ENCODE assay signal across 8 mouse cellular contexts in the genomic region with DNA sequence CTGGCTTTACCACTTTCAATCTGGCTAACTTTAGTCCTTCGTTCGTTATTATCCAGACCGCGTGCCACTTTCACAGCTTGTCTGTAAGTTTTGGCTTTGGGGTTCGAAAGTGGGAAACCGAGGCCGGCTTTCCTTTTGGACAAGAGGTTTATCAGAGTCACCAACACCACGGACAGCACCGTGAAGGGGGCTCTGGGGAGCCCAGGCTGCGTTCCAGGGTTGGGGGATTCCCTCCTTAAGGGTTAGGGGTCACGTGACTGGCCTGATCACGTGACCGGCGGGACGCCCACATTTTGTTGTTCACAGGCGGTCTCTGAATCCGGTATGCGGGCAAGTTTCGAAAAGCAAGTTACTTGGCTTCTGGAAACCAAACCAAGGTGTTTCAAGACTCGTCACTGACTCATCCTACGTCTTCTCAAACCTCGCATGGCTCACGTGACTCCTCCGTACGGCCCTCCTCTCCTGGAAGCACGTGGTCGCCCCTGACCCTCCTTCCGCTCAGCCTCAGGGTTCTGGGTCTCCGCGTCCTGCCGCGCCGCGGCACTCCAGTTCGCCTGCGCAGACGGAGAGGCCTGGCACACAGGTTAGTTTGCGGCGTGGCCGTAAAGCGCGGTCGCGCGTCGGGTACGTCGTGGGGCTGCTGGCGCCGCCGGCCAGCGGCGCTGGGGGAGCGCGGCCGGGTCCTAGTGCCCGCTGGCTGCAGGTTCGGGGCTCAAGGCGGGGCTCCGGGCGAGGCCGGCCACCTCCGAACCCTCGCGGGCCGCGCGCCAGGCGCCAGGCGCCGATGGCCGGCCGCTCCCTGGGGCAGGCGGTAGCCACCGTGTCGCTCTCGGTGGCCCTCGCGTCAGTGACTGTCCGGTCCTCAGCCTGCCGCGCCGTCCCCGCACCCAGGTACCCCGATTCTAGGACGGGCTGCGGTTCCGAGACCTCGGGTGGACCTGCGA. TPM values are rescaled to one million over a fixed set of nuclear protein-coding genes. Genes with fewer than 3 reads are reported as not detected.
DNase-seq lines count a peak whose midpoint lies in the region; ATAC-seq and TF ChIP-seq lines count a peak whose summit lies in the region.

Gene Nudt9 (plus strand): TSS at position 51 of the 944 bp plus-strand sequence.

- 4% methylated on average over 90 of the region's 90 CpGs for WGBS in cerebellum, adult 2 months
- 6% methylated on average over 88 of the region's 90 CpGs for WGBS in forebrain, postnatal 0 days
- WGBS in lung, embryonic 15.5 days = 5% methylated on average over 90 of the region's 90 CpGs

- TF ChIP-seq POLR2A in MEL (IDR thresholded peaks at IDR 0.05; ENCODE audit: control insufficient read depth in 1 of 2, insufficient read depth in 1 of 2, low read depth in 1 of 2, low read length in 2 of 2, poor library complexity in 1 of 2) = peak; percentile 58 to 81
- peak; percentile 65 for TF ChIP-seq POLR2A in cerebellum, adult 2 months (IDR thresholded peaks at IDR 0.05; ENCODE audit: borderline replicate concordance, insufficient read depth, low read length)

- H3K27ac ChIP-seq in MEL (ENCODE audit: control insufficient read depth, low read depth, low read length) = peak within 1 kb of the TSS; percentile 97
- H3K27ac ChIP-seq in cerebellum, adult 2 months (ENCODE audit: insufficient read depth, low read length) = peak within 1 kb of the TSS; percentile 80
- peak within 1 kb of the TSS; percentile 81 for H3K27ac ChIP-seq in forebrain, postnatal 0 days (ENCODE audit: low read depth, low read length)
- peak within 1 kb of the TSS; percentile 88 for H3K27ac ChIP-seq in lung, embryonic 15.5 days

- DNase-seq in MEL (ENCODE audit: low read depth, low spot score) = peak; percentile 98
- DNase-seq in cerebellum, adult 2 months = peak; percentile 97 to 98
- DNase-seq in forebrain, postnatal 0 days = peak; percentile 98
- peak; percentile 97 for DNase-seq in heart, postnatal 4 days
- DNase-seq in layer of hippocampus, adult 8-10 months (ENCODE audit: low spot score in 2 of 2) = peak; percentile 97 to 98
- peak; percentile 97 for DNase-seq in ovary, adult 18-20 months (ENCODE audit: low spot score)
- peak; percentile 98 for DNase-seq in thymus, postnatal 0 days (ENCODE audit: low spot score)

- peaks cover 0 to 33% of the 10 kb centered on the region in 2 experiments; a peak in 2 of 4 replicates for H3K36me3 ChIP-seq in MEL (ENCODE audit: control insufficient read depth in 1 of 2, insufficient read depth in 2 of 2, low read length in 2 of 2)
- 0 out of 2 replicates have a peak, but pooled peaks cover 4% of the 10 kb centered on the region for H3K36me3 ChIP-seq in forebrain, postnatal 0 days (ENCODE audit: insufficient read depth)
- peaks cover 11% of the 10 kb centered on the region for H3K36me3 ChIP-seq in lung, embryonic 15.5 days

- H3K79me2 ChIP-seq in MEL (ENCODE audit: control insufficient read depth, insufficient read depth, low read length, poor library complexity) = peaks cover 14% of the 10 kb centered on the region

- no peak for TF ChIP-seq CTCF in MEL (IDR thresholded peaks at IDR 0.05 in 2 of 3, conservative IDR thresholded peaks at IDR 0.05 in 1 of 3; ENCODE audit: control insufficient read depth in 1 of 3, insufficient read depth in 1 of 3, low read depth in 2 of 3, low read length in 3 of 3, poor library complexity in 1 of 3, severe bottlenecking in 1 of 3)
- no peak for TF ChIP-seq CTCF in cerebellum, adult 2 months (IDR thresholded peaks at IDR 0.05; ENCODE audit: borderline replicate concordance, insufficient read depth, low read depth, low read length)
- no peak for TF ChIP-seq CTCF in forebrain, postnatal 0 days (IDR thresholded peaks at IDR 0.05; ENCODE audit: low read depth)

- peak within 1 kb of the TSS; percentile 92 to 95 for H3K4me3 ChIP-seq in MEL (ENCODE audit: control insufficient read depth in 1 of 2, insufficient read depth in 1 of 2, low read depth in 2 of 2, low read length in 2 of 2)
- H3K4me3 ChIP-seq in cerebellum, adult 2 months (replicated peaks; ENCODE audit: insufficient read depth, low read depth, low read length) = peak within 1 kb of the TSS; percentile 85
- H3K4me3 ChIP-seq in forebrain, postnatal 0 days (ENCODE audit: low read depth, low read length) = peak within 1 kb of the TSS; percentile 97
- H3K4me3 ChIP-seq in lung, embryonic 15.5 days = peak within 1 kb of the TSS; percentile 96

- peak within 1 kb of the TSS; percentile 69 for H3K4me2 ChIP-seq in forebrain, postnatal 0 days (ENCODE audit: low read depth)
- H3K4me2 ChIP-seq in lung, embryonic 15.5 days = peak within 1 kb of the TSS; percentile 70

- peak within 1 kb of the TSS; percentile 80 for H3K9ac ChIP-seq in MEL (ENCODE audit: control insufficient read depth, low read depth, low read length, poor library complexity, severe bottlenecking)
- peak within 1 kb of the TSS; percentile 80 for H3K9ac ChIP-seq in forebrain, postnatal 0 days
- peak within 1 kb of the TSS; percentile 83 for H3K9ac ChIP-seq in lung, embryonic 15.5 days

- no peaks in the 10 kb centered on the region for H3K27me3 ChIP-seq in MEL (ENCODE audit: control insufficient read depth in 1 of 2, insufficient read depth in 2 of 2, low read length in 2 of 2)
- no peaks in the 10 kb centered on the region for H3K27me3 ChIP-seq in cerebellum, adult 2 months (ENCODE audit: control insufficient read depth, insufficient read depth, low read length)
- H3K27me3 ChIP-seq in forebrain, postnatal 0 days (ENCODE audit: insufficient read depth, low read length) = no peaks in the 10 kb centered on the region
- H3K27me3 ChIP-seq in lung, embryonic 15.5 days = no peaks in the 10 kb centered on the region

- ATAC-seq in forebrain, postnatal 0 days = peak; percentile 98
- ATAC-seq in lung, embryonic 15.5 days (ENCODE audit: borderline replicate concordance, extremely low read depth, low FRiP score, low TSS enrichment) = peak; percentile 98

- no peaks in the 10 kb centered on the region for H3K9me3 ChIP-seq in MEL (replicated peaks; ENCODE audit: insufficient read depth, low read length)
- H3K9me3 ChIP-seq in forebrain, postnatal 0 days (ENCODE audit: low read length) = no peaks in the 10 kb centered on the region
- no peaks in the 10 kb centered on the region for H3K9me3 ChIP-seq in lung, embryonic 15.5 days

- no peak for TF ChIP-seq RAD21 in MEL (IDR thresholded peaks at IDR 0.05; ENCODE audit: low read depth, low read length)

- H3K4me1 ChIP-seq in MEL (ENCODE audit: control insufficient read depth in 1 of 2, insufficient read depth in 2 of 2, low read length in 2 of 2) = peaks cover 9 to 25% of the 10 kb centered on the region in 2 experiments
- H3K4me1 ChIP-seq in cerebellum, adult 2 months (ENCODE audit: control insufficient read depth, insufficient read depth, low read length) = 0 out of 2 replicates have a peak, but pooled peaks cover 2% of the 10 kb centered on the region
- peaks cover 10% of the 10 kb centered on the region for H3K4me1 ChIP-seq in forebrain, postnatal 0 days (ENCODE audit: insufficient read depth)
- peaks cover 16% of the 10 kb centered on the region for H3K4me1 ChIP-seq in lung, embryonic 15.5 days

- TF ChIP-seq EP300 in MEL (IDR thresholded peaks at IDR 0.05; ENCODE audit: low read depth in 1 of 2, low read length in 2 of 2) = no peak

TF ChIP-seq in MEL, 35 proteins besides CTCF, POLR2A, EP300 and RAD21 (continues in another document):
- TF ChIP-seq CHD2 (IDR thresholded peaks at IDR 0.05; ENCODE audit: low read length) (no peak), ZC3H11A (IDR thresholded peaks at IDR 0.05; ENCODE audit: low read depth, low read length) (no peak), USF1 (IDR thresholded peaks at IDR 0.05; ENCODE audit: low read depth, low read length) (peak; percentile 97), BHLHE40 (IDR thresholded peaks at IDR 0.05; ENCODE audit: borderline replicate concordance, low read depth, low read length) (peak; percentile 94), CHD1 (IDR thresholded peaks at IDR 0.05; ENCODE audit: low read depth, low read length) (no peak), TAL1 (IDR thresholded peaks at IDR 0.05; ENCODE audit: low read length) (no peak), NRF1 (IDR thresholded peaks at IDR 0.05; ENCODE audit: insufficient read depth, low read depth, low read length, poor library complexity, severe bottlenecking) (peak; percentile 90), ETS1 (IDR thresholded peaks at IDR 0.05; ENCODE audit: low read depth, low read length) (peak; percentile 55; the same call in 1 of the 2 replicates), POLR2AphosphoS5 (IDR thresholded peaks at IDR 0.05; ENCODE audit: borderline replicate concordance, low read depth, low read length) (no peak), JUND (IDR thresholded peaks at IDR 0.05; ENCODE audit: low read depth, low read length) (no peak), GATA1 (IDR thresholded peaks at IDR 0.05; ENCODE audit: low read depth, low read length) (no peak), MAZ (IDR thresholded peaks at IDR 0.05; ENCODE audit: low read depth, low read length) (peak; percentile 87; the same call in 1 of the 2 replicates), USF2 (IDR thresholded peaks at IDR 0.05; ENCODE audit: borderline replicate concordance in 1 of 2, insufficient read depth in 1 of 2, low read depth in 1 of 2, low read length in 2 of 2) (peak; percentile 98 to 99), MAFK (IDR thresholded peaks at IDR 0.05; ENCODE audit: borderline replicate concordance, low read depth, low read length) (no peak), ZMIZ1 (IDR thresholded peaks at IDR 0.05; ENCODE audit: low read depth, low read length) (no peak), ZNF384 (IDR thresholded peaks at IDR 0.05; ENCODE audit: low read depth, low read length) (no peak), TCF12 (IDR thresholded peaks at IDR 0.05; ENCODE audit: low read depth, low read length) (peak; percentile 77), SIN3A (IDR thresholded peaks at IDR 0.05; ENCODE audit: low read length) (peak; percentile 93), RCOR1 (IDR thresholded peaks at IDR 0.05; ENCODE audit: low read depth, low read length) (no peak), HCFC1 (IDR thresholded peaks at IDR 0.05; ENCODE audit: low read depth, low read length) (peak; percentile 91), MXI1 (IDR thresholded peaks at IDR 0.05; ENCODE audit: low read depth, low read length) (peak; percentile 96)

RNA-seq across cellular contexts. Expression of gene Nudt9, which starts in this region (rescaled TPM):
- total RNA-seq in MEL (2012; rRNA removed) = 83.2 and 102 TPM in 2 replicates
- 100 to 1,000 TPM in 1 of 2 experiments, not detected in 1; 125 TPM for polyA plus RNA-seq in MEL (2012; ENCODE audit: insufficient read depth in 1 of 2, insufficient read length in 2 of 2, low read depth in 1 of 2, low replicate concordance in 2 of 2, missing spikeins in 1 of 2)
- polyA plus RNA-seq in cerebellum, adult 2 months (2012; rRNA removed) = 73.8 and 78.5 TPM in 2 replicates
- 50.3 and 55.3 TPM in 2 replicates for total RNA-seq in forebrain, postnatal 0 days (2014; rRNA removed)
- polyA plus RNA-seq in forebrain, postnatal 0 days (2015; fragmentation: Nextera tagmentation; extraction: Ambion mirVana) = 72.4 and 73.8 TPM in 2 replicates
- total RNA-seq in heart, postnatal 4 days (2021) = 10 to 100 TPM; 43.1 to 44.1 TPM
- 10 to 100 TPM; 64.8 to 79.1 (median 69.7) TPM for total RNA-seq in layer of hippocampus, adult 8-10 months (2022)
- polyA plus RNA-seq in lung, embryonic 15.5 days (2015; fragmentation: Nextera tagmentation; extraction: Ambion mirVana) = 64.3 and 67.0 TPM in 2 replicates
- 53.9 and 56.6 TPM in 2 replicates for polyA plus RNA-seq in thymus, postnatal 0 days (2015; fragmentation: Nextera tagmentation; extraction: Ambion mirVana)

Comparison
In these comparisons a context has a peak if more than half of its experiments do, and no peak if none do; other contexts are left out.
1. Peak in every context shown above with its lines: DNase-seq, ATAC-seq, H3K4me3 ChIP-seq and H3K27ac ChIP-seq.